Mouse (Mus musculus): ENCODE measurements around the gene Slc25a45.

GRCm38 (mm10) chr19:5922119-5922942 is 44.7 kb downstream of the Slc25a45 start:
- TF ChIP-seq CTCF (IDR thresholded peaks at IDR 0.05; ENCODE audit: low read depth, low read length) (no peak), EP300 (IDR thresholded peaks at IDR 0.05; ENCODE audit: insufficient read depth, low read depth, low read length) (no peak)
